Mouse (Mus musculus): Measurements from ENCODE around the gene Gpr152.

Gpr152 gene

DNA sequence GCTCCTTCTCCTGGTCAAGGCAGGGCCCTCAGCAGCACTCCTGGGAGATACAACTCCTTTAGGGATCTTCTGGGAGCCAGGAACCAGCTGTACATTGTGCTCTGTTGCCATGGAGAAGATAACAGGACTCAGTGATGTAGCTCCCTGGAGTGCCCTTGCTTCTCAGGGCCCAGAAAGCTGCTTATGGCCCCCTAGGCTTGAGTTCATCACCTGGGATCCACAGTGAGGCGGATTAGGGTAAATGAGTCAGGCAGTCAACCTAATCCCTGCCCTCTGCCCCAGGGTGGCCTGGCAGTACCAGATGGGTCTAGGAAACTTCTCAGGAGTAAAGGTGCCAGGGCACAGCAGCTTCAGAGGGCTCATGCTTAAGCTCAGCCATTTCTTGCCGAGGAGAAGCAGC is at the start of gene Gpr152:
Gpr152 (plus strand) TSS at position 342 of the 400 bp plus-strand sequence.
- no peak for DNase-seq (ENCODE audit: low spot score in 2 of 2)

DNA sequence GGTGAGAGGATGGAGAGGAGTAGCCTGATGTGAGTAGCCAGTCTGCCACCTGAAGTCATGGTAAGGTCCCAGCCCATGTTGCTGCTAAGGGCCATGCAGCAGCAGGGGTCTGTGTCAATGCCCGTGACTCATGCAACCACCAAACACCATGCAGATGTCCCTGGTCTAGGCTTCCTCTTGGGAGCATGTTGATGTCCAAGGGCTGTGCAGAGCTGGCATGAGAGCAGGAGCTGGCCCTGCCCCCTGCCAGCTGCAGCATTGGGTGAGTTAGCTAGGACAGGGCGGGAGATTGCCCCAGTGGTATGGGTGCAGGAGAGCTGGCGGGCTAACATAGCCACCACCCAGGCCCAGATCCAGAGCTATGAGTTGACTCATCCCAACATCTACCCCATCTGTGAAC is 49.1 kb upstream of the Gpr152 start:
- no peak for DNase-seq (ENCODE audit: low spot score in 2 of 2)

DNA sequence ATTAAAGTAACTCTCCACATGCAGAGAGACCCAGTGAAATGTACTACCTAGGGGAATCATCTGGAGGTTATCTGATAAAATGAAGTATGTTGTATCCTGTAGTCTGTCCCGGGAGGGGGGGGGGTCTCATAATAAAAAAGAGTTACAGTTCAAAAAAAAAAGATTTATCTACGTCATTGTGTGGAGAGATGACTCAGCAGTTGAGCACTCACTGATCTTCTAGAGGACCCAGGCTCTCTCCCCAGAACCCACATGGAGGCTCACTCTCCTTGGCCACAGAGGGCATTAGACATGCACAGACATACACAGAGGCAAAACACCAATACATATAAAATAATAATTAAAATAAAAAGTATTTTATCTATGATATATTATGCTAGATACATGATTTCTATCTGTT is 48.2 kb upstream of the Gpr152 start:
- no peak for DNase-seq (ENCODE audit: low spot score in 2 of 2)

DNA sequence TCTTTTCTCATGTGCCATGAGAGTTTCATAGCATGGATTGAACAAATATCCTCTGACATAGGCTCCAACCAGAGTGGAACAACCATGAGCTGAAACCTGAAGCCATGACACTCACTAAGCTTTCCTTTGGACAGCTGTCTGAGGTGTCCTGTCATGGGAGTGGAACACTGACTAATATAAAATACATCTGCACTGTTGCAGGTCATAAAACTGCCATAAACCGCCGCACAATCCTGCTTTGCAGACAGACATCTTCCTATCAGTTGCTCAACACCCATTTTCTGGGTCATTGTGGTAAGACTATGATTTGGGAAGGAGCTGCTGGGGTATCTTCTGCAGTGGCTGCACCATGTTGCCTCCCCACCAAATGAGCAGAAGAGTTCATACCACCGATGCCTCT is 46.8 kb upstream of the Gpr152 start:
- DNase-seq (ENCODE audit: low spot score in 2 of 2) = no peak

DNA sequence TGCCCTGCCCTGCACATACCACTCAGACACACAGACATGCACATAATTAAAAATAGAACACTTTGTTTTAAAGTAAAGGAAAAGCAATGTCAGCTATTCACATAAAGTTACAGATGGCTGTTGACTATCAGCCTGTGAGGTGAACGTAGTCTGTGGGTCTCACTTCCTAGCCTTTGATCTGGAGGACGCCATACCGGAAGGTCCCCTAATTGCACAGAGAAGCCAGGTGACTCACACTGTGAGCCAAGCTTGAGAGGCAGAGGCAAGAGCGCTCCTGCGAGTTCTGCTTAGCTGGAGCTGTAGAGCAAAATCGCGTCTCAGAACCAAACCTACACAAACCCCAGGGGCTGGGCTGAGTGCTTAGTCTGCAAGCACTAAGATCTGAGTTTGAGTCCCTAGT is 45.8 kb upstream of the Gpr152 start:
- no peak for DNase-seq (ENCODE audit: low spot score in 2 of 2)

DNA sequence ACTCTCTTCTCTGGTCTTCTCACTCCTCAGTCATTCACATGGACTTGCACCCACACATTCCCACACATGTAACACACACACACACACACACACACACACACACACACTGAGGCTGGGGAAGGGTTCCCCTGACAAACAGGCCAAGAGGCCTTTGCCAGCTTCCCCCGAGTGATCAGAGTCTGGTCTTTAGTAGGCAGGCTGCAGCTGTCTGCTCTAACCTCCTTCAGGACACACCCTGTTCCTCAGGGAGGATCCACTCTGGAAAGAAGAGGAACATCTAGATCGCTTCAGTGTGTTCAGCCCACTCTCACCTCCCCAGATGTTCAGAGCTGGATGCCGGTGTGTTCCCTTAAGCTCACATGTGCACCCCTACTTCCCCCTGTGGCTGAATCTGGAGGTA is 45.2 kb upstream of the Gpr152 start:
- no peak for DNase-seq (ENCODE audit: low spot score in 2 of 2)

DNA sequence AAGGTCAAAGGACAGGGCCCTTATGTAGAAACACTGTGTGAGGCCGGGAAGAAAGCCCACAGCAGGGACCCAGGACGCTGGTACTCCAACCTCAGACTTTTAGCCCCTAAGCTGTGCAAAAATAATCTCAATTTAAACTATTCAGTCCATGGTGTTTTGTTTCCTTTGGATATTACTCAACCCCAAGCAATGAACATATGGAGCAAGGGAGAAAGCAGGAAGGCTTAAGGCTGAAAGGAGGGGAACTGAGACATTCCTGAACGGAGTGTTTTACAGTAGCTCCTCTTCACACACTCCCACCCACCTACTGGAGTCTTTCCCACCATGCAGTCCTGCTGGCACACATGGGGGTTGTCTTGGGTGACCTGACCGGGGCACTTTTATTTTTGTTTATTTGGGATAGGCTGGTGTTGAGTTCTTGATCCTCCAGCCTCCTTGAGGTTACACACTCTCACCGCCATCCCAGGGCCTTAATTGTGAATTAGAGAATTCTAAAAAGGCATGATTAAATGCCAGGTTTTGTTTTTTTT is 44.7 kb upstream of the Gpr152 start:
- DNase-seq (ENCODE audit: low spot score in 2 of 2) = no peak

DNA sequence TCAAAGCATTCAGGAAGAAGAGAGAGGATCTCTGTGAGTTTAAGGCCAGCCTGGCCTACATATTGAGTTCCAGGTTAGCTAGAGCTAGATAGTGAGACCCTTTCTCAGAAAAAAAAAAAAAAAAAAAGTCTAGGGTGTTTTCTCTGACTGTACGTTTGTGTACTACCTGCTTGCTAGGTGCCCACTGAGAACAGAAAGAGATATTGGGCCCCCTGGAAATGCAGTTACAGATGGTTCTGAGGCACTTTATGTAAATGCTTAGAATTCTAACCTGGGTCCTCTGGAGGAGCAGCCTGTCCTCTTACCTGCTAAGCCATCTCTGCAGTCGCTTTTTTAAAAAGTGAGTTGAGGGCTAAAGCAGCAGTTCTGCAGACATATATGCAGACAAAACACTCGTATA is 43.8 kb upstream of the Gpr152 start:
- no peak for DNase-seq (ENCODE audit: low spot score in 2 of 2)

DNA sequence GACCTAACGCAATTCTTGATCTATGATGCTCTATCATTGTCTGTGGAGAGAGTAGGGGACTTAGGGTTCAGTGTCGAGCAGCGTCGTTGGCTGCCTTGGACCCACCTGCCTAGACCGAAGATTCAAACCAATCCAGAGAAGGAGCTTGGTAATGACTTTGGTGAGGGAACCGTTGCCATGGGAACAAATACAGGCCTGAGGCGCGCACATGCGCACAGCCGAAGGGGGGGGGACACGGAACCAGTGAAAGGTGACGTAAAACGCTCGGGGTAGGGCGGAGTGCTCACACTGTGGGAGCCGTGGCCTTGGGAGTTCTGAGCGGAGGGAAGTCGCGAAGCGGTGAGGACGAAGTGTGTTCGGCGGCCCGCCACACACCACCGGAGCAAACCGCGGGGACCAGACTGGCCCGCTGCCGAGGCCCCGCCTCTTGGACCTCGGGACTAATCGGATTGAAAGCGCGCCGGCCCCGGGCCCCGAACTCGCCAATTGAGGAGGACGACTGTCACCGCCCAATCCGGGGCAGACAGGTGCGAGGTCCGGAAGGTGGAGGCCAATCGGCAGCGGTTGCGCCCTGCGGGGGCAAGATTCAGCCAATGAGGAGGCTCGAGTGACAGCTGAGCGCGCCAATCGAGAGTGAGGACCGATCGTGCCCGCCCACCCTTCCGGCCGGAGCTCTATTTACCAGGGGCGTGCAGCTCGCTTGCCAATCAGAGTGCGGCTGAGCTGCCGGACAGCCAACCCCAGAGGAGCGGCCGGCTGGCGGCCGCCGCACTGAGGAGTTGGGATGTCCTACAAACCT is 42.7 kb upstream of the Gpr152 start, which contains the start of gene Cdk2ap2:
Cdk2ap2 (plus strand) TSS at position 541 of the 799 bp plus-strand sequence.
- peak; percentile 100 for DNase-seq (ENCODE audit: low spot score in 2 of 2)

DNA sequence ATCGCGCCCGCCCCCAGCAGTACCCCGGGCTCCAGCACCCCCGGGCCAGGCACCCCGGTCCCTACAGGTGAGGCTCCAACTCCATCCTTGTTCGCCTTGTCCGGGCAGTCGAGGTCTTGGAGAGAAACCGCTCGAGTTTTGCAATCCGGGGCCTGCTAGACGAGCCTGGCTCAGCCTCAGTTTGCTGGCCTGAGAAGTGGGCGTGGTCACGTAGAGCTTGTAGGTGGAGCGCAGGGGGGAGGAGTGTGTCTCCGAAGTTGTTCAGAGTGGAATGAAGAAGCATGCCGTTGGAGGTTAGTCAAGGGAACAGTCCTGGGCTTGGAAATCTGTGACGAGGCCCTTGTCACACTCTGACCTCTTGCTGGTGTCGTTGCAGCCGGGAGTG is 42.2 kb upstream of the Gpr152 start:
- no peak for DNase-seq (ENCODE audit: low spot score in 2 of 2)

DNA sequence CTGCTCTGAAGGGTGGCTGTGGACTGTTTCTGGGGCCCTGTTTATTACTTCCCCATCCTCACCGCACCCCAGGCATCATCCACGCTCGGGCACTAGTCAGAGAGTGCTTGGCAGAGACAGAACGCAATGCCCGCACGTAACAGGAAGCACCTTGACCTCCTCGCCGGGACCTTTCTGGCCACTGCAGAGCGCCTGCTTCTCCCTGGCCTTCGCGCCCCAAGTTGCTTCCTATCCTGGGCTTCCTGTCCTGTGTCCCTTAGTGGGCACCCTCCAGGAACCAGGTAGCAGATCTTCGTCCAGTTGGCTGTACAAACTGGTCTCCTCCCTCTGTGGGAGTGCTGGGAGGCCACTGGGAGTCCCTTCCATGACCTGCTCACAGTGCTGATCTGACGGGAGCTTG is 41.2 kb upstream of the Gpr152 start:
- DNase-seq (ENCODE audit: low spot score in 2 of 2) = no peak

DNA sequence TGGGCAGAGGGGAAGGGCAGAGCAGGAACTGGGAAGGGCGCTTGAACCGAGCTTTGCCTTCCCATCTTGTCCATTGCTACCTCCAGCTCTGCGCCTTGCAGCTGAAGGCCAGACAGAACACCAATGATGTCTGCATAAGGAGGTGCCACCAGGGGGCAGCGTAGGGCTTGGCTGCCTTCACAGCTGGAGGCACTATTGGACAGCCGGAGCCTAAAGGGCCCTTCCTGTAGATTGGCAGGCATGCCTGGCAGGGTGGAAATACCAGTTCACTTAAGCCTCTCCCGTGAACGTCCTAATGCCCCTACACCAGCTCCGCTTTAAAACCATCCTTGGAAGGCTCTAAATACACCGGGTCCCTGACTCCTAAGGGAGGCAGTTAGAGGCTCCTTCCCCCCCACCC is 40.5 kb upstream of the Gpr152 start:
- DNase-seq (ENCODE audit: low spot score in 2 of 2) = peak; percentile 88 to 89

DNA sequence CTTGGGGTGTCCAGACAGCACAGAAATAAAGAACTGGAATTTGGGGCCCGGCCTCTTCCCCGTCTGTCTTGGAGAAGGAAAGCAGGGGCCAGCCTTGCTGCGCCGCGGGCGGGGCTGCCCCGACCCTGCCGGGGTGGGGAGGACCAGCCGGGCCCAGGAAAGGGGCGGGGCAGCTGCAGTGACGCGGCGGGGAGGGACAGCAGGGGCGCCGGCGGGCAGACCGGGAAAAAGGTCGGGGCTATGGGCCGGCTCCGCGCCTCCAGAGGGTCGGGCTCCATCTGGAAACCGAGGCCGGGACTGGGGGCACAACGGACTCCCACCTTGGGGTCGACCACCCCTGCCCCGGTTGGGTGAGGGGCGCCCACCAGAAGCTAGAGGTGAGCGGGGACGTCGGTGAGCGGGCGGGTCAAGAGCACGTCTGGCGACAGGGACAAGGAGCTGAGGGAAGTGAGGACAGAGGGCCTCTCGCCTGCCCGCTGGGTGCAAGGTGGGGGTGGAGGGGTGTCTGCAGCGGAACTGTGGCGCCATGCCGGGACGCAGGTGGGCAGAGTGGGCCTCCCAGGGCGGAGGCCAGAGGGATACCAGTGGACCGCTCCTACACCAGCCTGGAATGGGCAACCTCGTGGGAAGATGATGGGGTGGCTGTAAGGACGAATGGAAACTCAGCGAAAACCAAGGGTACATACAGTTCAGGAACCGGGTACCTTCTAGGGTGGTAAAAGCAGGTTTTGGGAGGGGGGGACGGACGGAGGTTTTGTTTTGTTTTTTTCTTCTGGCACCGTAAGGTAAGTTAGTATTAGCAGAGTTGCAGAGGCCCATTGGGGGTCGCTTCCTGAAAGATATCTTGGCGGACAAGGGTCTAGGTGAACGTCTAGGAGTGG is 39.5 kb upstream of the Gpr152 start, which contains the start of gene Pitpnm1:
Pitpnm1 (plus strand) TSS at position 162 of the 881 bp plus-strand sequence.
- no peak for DNase-seq (ENCODE audit: low spot score in 2 of 2)

DNA sequence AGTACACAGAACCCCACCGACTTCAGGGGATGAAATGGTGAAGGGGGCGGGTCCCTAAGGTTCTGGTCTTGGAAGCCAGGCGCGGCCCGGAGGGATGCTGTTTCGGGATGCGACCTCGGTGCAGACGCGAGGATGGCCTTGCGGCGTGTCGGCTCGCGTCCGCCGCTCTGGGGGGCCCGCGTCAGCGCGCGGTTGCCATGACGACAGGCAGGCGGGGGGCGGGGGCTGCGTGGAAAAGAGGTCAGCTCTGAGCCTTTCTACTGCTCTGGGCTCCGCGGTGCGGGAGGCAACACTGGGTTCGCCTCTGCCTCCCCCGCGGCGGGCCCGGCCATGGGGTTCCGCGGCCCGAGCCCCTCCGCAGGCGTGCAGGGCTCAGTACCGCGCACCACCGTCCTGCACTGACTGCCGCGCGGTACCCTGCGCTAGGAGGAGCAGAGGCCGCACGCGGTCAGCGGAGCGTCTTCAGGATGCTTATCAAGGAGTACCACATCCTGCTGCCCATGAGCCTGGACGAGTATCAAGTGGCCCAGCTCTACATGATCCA is 38.8 kb upstream of the Gpr152 start:
- peak; percentile 51 to 61 for DNase-seq (ENCODE audit: low spot score in 2 of 2)

DNA sequence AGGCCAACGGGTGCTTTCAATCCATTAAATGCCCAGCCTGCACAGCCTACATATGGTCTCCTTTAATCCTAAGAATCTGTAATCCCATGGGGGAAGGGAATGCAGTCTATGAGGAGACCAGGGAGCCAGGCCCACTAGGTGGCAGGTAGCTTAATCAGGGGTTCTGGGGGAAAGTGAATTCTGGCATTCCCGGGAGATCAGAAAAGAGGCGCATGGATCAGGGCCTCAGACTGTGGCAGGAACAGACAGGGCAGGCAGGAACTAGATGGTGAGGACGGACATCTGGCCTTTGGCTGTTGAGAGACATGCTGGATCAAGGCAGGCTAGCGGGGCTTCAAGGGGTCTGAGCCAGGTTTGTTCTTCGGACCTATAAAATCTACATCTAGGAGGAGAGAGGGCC is 38.1 kb upstream of the Gpr152 start:
- DNase-seq (ENCODE audit: low spot score in 2 of 2) = no peak

DNA sequence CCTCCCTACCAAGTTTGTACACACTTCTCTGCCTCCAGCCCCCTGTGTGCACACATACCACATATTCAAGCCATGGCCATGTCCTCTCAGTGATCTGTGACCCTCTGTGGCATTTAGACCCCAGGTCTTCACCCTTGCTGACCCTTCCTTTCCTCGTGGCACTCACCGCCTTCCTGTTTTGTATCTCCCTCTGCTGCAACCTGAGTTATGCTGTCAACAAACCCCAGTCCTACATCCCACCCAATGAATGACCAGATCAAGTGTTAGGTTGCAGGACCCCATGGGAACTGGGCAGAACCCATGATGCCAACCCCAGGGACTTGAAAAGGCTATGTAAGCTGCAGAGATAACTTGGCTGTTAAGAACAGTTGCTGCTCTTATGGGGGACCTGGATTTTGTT is 37.5 kb upstream of the Gpr152 start:
- DNase-seq (ENCODE audit: low spot score in 2 of 2) = no peak

DNA sequence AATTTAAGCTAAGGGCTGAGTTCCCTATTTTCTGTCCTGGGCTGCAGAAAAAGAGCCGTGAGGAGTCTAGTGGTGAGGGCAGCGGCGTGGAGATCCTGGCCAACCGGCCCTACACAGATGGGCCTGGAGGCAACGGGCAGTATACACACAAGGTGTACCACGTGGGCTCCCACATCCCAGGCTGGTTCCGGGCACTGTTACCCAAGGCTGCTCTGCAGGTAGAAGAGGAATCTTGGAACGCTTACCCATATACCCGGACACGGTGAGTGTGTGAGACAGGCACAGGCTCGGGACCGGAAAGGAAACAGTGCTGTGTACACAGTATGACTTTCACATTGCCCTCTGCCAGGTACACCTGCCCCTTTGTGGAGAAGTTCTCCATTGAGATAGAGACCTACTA is 37.0 kb upstream of the Gpr152 start:
- DNase-seq (ENCODE audit: low spot score in 2 of 2) = no peak

DNA sequence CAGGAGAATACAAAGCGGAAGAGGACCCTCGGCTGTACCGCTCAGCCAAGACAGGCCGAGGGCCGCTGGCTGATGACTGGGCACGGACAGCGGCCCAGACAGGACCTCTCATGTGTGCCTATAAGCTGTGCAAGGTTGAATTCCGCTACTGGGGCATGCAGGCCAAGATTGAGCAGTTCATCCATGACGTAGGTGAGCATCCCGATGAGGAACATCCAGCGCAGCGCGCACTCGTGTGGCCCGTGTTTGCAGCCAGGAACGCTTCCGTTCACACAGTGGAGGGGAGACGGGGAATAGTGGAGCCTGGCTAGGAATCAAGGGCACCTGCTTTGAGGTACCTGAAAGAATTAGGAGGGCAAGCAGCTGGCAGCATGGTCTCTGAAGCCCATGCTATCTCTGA is 36.3 kb upstream of the Gpr152 start:
- no peak for DNase-seq (ENCODE audit: low spot score in 2 of 2)

DNA sequence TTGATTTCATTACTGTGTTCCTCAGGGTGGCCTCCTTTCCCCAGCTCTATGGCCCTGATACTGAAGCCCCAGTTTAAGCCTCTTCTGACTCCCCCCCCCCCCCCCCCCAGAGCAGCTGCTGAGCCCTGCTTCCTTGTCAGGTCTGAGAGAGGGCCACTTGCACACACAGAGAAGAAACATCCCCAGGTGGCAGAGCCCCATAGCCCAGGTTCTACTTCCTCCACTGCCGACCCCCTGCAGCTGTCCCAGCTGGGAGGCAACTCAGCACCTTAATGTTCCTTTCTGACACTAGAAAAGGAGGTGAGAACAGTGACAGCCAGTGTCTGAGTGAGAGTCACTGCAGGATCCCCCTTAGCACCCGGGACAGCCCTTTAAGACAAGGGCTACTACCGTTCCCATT is 35.8 kb upstream of the Gpr152 start:
- no peak for DNase-seq (ENCODE audit: low spot score in 2 of 2)

DNA sequence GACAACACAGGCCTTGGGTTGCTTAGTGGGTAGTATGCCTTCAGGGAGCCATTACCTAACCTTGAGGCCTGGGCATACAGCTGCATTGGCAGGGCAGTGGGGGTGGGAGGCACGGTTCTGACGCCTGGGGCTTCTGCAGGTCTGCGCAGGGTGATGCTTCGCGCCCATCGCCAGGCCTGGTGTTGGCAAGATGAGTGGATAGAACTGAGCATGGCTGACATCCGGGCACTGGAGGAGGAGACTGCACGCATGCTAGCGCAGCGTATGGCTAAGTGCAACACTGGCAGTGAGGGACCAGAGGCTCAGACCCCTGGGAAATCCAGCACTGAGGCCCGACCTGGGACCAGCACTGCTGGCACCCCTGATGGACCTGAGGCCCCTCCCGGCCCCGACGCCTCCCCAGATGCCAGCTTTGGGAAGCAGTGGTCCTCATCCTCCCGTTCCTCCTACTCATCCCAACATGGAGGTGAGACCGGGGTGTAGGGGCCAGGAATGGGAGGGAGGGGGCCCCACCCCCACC is 34.9 kb upstream of the Gpr152 start:
- no peak for DNase-seq (ENCODE audit: low spot score in 2 of 2)

DNA sequence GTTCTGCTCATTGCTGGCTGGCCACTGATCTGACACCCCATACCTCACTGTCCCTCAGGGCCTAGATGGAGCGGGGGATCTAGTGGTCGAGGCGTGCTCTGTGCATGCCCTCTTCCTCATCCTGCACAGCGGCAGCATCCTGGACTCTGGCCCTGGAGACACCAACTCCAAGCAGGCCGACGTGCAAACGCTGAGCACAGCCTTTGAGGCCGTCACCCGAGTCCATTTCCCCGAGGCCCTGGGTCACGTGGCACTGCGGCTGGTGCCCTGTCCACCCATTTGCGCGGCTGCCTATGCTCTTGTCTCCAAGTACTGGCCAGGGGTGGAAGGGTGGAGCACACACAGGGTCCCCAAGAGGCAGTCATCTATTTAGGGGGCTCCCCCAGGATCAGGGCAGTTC is 32.9 kb upstream of the Gpr152 start:
- DNase-seq (ENCODE audit: low spot score in 2 of 2) = no peak

DNA sequence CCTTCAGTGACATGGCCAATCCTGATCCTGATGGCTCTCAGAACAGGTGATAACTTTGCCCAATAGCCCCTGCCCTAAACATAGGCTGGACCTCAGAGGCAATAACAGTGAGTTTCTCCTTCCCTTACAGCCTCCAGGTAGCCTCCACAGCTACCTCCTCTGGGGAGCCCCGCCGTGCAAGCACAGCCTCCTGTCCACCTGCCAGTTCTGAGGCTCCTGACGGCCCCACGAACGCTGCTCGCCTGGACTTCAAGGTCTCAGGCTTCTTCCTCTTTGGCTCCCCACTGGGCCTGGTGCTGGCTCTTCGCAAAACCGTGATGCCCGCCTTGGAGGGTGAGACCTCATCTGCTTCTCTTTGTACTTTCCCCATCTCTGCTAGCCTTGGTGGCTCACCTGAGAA is 31.1 kb upstream of the Gpr152 start:
- DNase-seq (ENCODE audit: low spot score in 2 of 2) = no peak
